Mouse (Mus musculus): ENCODE results near the gene Rcl1.

Gene Rcl1

GRCm38 (mm10) chr19:29100874-29101542 lies at the start of gene Rcl1:
Gene Rcl1, plus strand, starts transcription at chr19:29101375.
- DNase-seq (ENCODE audit: extremely low read depth, low read depth) = peak; percentile 92

GRCm38 (mm10) chr19:29052786-29053185 lies 48.4 kb upstream of the Rcl1 start:
- DNase-seq (ENCODE audit: extremely low read depth, low read depth) = no peak

- DNase-seq (ENCODE audit: extremely low read depth, low read depth) = no peak
These were observed 46.6 kb upstream of the Rcl1 start for GRCm38 (mm10) chr19:29054594-29054993.

GRCm38 (mm10) chr19:29055469-29055868 lies 45.7 kb upstream of the Rcl1 start:
- no peak for DNase-seq (ENCODE audit: extremely low read depth, low read depth)

- DNase-seq (ENCODE audit: extremely low read depth, low read depth) = no peak
These were observed 42.4 kb upstream of the Rcl1 start for GRCm38 (mm10) chr19:29058741-29059140.

- no peak for DNase-seq (ENCODE audit: extremely low read depth, low read depth)
These were observed 41.5 kb upstream of the Rcl1 start for GRCm38 (mm10) chr19:29059688-29060087.

GRCm38 (mm10) chr19:29060299-29060698 lies 40.9 kb upstream of the Rcl1 start:
- DNase-seq (ENCODE audit: extremely low read depth, low read depth) = no peak

GRCm38 (mm10) chr19:29063009-29063408 lies 38.2 kb upstream of the Rcl1 start:
- DNase-seq (ENCODE audit: extremely low read depth, low read depth) = no peak

- DNase-seq (ENCODE audit: extremely low read depth, low read depth) = peak; percentile 84
These were observed 37.4 kb upstream of the Rcl1 start for GRCm38 (mm10) chr19:29063577-29064363.

GRCm38 (mm10) chr19:29064451-29065102 lies 36.6 kb upstream of the Rcl1 start:
- DNase-seq (ENCODE audit: extremely low read depth, low read depth) = peak; percentile 93

- DNase-seq (ENCODE audit: extremely low read depth, low read depth) = peak; percentile 95
These were observed 34.1 kb upstream of the Rcl1 start for GRCm38 (mm10) chr19:29066981-29067471.

- DNase-seq (ENCODE audit: extremely low read depth, low read depth) = no peak
These were observed 32.0 kb upstream of the Rcl1 start for GRCm38 (mm10) chr19:29069195-29069594.

- DNase-seq (ENCODE audit: extremely low read depth, low read depth) = no peak
These were observed 26.4 kb upstream of the Rcl1 start for GRCm38 (mm10) chr19:29074802-29075201.

- no peak for DNase-seq (ENCODE audit: extremely low read depth, low read depth)
These were observed 12.5 kb upstream of the Rcl1 start for GRCm38 (mm10) chr19:29088628-29089027.

GRCm38 (mm10) chr19:29092194-29092593 lies 9.0 kb upstream of the Rcl1 start:
- no peak for DNase-seq (ENCODE audit: extremely low read depth, low read depth)

- DNase-seq (ENCODE audit: extremely low read depth, low read depth) = no peak
These were observed 2.1 kb upstream of the Rcl1 start for GRCm38 (mm10) chr19:29099106-29099505.

GRCm38 (mm10) chr19:29099596-29099995 lies 1.6 kb upstream of the Rcl1 start:
- no peak for DNase-seq (ENCODE audit: extremely low read depth, low read depth)

- no peak for DNase-seq (ENCODE audit: extremely low read depth, low read depth)
These were observed 914 bp upstream of the Rcl1 start for GRCm38 (mm10) chr19:29100261-29100660.

GRCm38 (mm10) chr19:29101591-29101990 lies 416 bp downstream of the Rcl1 start:
- DNase-seq (ENCODE audit: extremely low read depth, low read depth) = peak; percentile 30

- DNase-seq (ENCODE audit: extremely low read depth, low read depth) = peak; percentile 34
These were observed 923 bp downstream of the Rcl1 start for GRCm38 (mm10) chr19:29102098-29102497.

- DNase-seq (ENCODE audit: extremely low read depth, low read depth) = no peak
These were observed 4.6 kb downstream of the Rcl1 start for GRCm38 (mm10) chr19:29105816-29106215.

- DNase-seq (ENCODE audit: extremely low read depth, low read depth) = no peak
These were observed 5.1 kb downstream of the Rcl1 start for GRCm38 (mm10) chr19:29106261-29106660.

All from MEL-GATA-1-ER (cell line).